Mouse (Mus musculus): ENCODE measurements around the gene Ikbke.

The Ikbke gene

GRCm38 (mm10) chr1:131208800-131209199, 70.6 kb downstream of the Ikbke start:
- Histone ChIP-seq H3K4me1 (replicated peaks; ENCODE audit: low read depth, low read length) (no peaks in the 10 kb centered on the region), H3K27me3 (ENCODE audit: insufficient read depth, low read length) (peaks cover 6% of the 10 kb centered on the region; the same call in 1 of the 2 replicates), H3K4me3 (replicated peaks; ENCODE audit: low read length) (no peak overlapping the region), H3K9me3 (ENCODE audit: low read length) (no peaks in the 10 kb centered on the region), H3K36me3 (ENCODE audit: insufficient read depth, low read length) (no peaks in the 10 kb centered on the region)
- no peak for TF ChIP-seq NANOG (IDR thresholded peaks at IDR 0.05; ENCODE audit: borderline replicate concordance, low read length)
- no peak for TF ChIP-seq CTCF (conservative IDR thresholded peaks at IDR 0.05; ENCODE audit: low read length)
- no peak for TF ChIP-seq POU5F1 (IDR thresholded peaks at IDR 0.05; ENCODE audit: borderline replicate concordance, low read length)

GRCm38 (mm10) chr1:131208081-131208480, 71.3 kb downstream of the Ikbke start:
- TF ChIP-seq POU5F1 (IDR thresholded peaks at IDR 0.05; ENCODE audit: borderline replicate concordance, low read length) (no peak), CTCF (conservative IDR thresholded peaks at IDR 0.05; ENCODE audit: low read length) (no peak), NANOG (IDR thresholded peaks at IDR 0.05; ENCODE audit: borderline replicate concordance, low read length) (no peak)
- H3K36me3 ChIP-seq (ENCODE audit: insufficient read depth, low read length), result no peaks in the 10 kb centered on the region
- peaks cover 2% of the 10 kb centered on the region; the same call in 1 of the 2 replicates for H3K27me3 ChIP-seq (ENCODE audit: insufficient read depth, low read length)
- no peak overlapping the region for H3K4me3 ChIP-seq (replicated peaks; ENCODE audit: low read length)
- no peaks in the 10 kb centered on the region for H3K4me1 ChIP-seq (replicated peaks; ENCODE audit: low read depth, low read length)
- H3K9me3 ChIP-seq (ENCODE audit: low read length), result no peaks in the 10 kb centered on the region

DNA sequence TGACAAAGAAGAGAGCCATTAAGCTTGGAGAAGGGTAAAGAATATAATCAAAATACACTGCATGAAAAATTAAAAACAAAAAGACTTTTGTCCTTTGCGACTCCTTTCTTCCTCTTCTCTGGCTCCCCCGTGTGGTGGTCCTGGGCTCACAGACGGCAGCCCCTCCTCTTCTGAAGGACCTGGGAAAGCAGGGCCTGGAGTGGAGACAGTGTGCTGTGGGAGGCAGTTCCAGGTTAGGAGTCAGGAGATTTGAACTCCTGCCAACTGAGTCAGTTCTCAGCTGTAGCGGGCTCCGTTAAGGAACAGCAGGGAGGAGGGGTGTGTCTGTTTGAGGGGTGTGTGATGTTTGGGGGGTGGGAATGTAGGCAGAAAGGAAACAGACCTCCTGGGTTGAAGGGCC, 71.9 kb downstream of the Ikbke start:
- Histone ChIP-seq H3K4me1 (replicated peaks; ENCODE audit: low read depth, low read length) (no peaks in the 10 kb centered on the region), H3K27me3 (ENCODE audit: insufficient read depth, low read length) (peaks cover 2% of the 10 kb centered on the region; the same call in 1 of the 2 replicates), H3K4me3 (replicated peaks; ENCODE audit: low read length) (no peak overlapping the region), H3K36me3 (ENCODE audit: insufficient read depth, low read length) (no peaks in the 10 kb centered on the region), H3K9me3 (ENCODE audit: low read length) (no peaks in the 10 kb centered on the region)
- peak; percentile 69 for TF ChIP-seq CTCF (conservative IDR thresholded peaks at IDR 0.05; ENCODE audit: low read length)
- no peak for TF ChIP-seq POU5F1 (IDR thresholded peaks at IDR 0.05; ENCODE audit: borderline replicate concordance, low read length)
- TF ChIP-seq NANOG (IDR thresholded peaks at IDR 0.05; ENCODE audit: borderline replicate concordance, low read length), result no peak

- Histone ChIP-seq H3K27me3 (ENCODE audit: insufficient read depth, low read length) (peaks cover 4% of the 10 kb centered on the region), H3K4me3 (replicated peaks; ENCODE audit: low read length) (no peak overlapping the region), H3K9me3 (ENCODE audit: low read length) (no peaks in the 10 kb centered on the region), H3K36me3 (ENCODE audit: insufficient read depth, low read length) (no peaks in the 10 kb centered on the region), H3K4me1 (replicated peaks; ENCODE audit: low read depth, low read length) (no peaks in the 10 kb centered on the region)
- TF ChIP-seq POU5F1 (IDR thresholded peaks at IDR 0.05; ENCODE audit: borderline replicate concordance, low read length) (no peak), NANOG (IDR thresholded peaks at IDR 0.05; ENCODE audit: borderline replicate concordance, low read length) (no peak), CTCF (conservative IDR thresholded peaks at IDR 0.05; ENCODE audit: low read length) (no peak)
Measured at GRCm38 (mm10) chr1:131206342-131206741, 73.1 kb downstream of the Ikbke start.

GRCm38 (mm10) chr1:131204461-131204860, 74.9 kb downstream of the Ikbke start:
- H3K27me3 ChIP-seq (ENCODE audit: insufficient read depth, low read length), result peaks cover 22% of the 10 kb centered on the region
- H3K4me1 ChIP-seq (replicated peaks; ENCODE audit: low read depth, low read length), result peaks cover 12% of the 10 kb centered on the region
- H3K9me3 ChIP-seq (ENCODE audit: low read length), result no peaks in the 10 kb centered on the region
- no peaks in the 10 kb centered on the region for H3K36me3 ChIP-seq (ENCODE audit: insufficient read depth, low read length)
- TF ChIP-seq POU5F1 (IDR thresholded peaks at IDR 0.05; ENCODE audit: borderline replicate concordance, low read length), result no peak
- no peak for TF ChIP-seq NANOG (IDR thresholded peaks at IDR 0.05; ENCODE audit: borderline replicate concordance, low read length)
- TF ChIP-seq CTCF (conservative IDR thresholded peaks at IDR 0.05; ENCODE audit: low read length), result no peak
- H3K4me3 ChIP-seq (replicated peaks; ENCODE audit: low read length), result no peak overlapping the region
